Mouse (Mus musculus): ENCODE data around the gene Gm11562. TPM values are rescaled to one million over a fixed set of nuclear protein-coding genes. Genes with fewer than 3 reads are reported as not detected.
"Not testable (repeated sequence)": the region's sequence is repeated elsewhere in the genome, so short reads cannot be mapped to it uniquely, and the experiment has no call there.

The Gm11562 gene
- total and polyA plus RNA-seq, 2 experiments from 2014 or later: not detected

GRCm38 (mm10) chr11:99634653-99635134 is 14.5 kb upstream of the Gm11562 start, which contains the start of gene Krtap4-2:
Gene Krtap4-2, minus strand, starts transcription at chr11:99635084.
- H3K27ac ChIP-seq (ENCODE audit: low read depth): no peak within 1 kb of the TSS
- TF ChIP-seq EP300 (IDR thresholded peaks at IDR 0.05; ENCODE audit: low read depth) (no peak), CTCF (IDR thresholded peaks at IDR 0.05; ENCODE audit: low read depth) (no peak)
- ATAC-seq (ENCODE audit: insufficient read depth, low read depth) (no peak), DNase-seq (ENCODE audit: low spot score) (no peak)
- no peak within 1 kb of the TSS for H3K4me2 ChIP-seq (ENCODE audit: low read depth, low read length)
- 53% methylated on average over 8 of the region's 8 CpGs for WGBS
- H3K4me1 ChIP-seq (ENCODE audit: control insufficient read depth, insufficient read depth): no peaks in the 10 kb centered on the region
- H3K27me3 ChIP-seq (ENCODE audit: control insufficient read depth, insufficient read depth, low read length): no peaks in the 10 kb centered on the region
- no peaks in the 10 kb centered on the region for H3K36me3 ChIP-seq (replicated peaks; ENCODE audit: control insufficient read depth, insufficient read depth, low read length)
- no peak within 1 kb of the TSS for H3K9ac ChIP-seq (replicated peaks; ENCODE audit: low read depth, low read length)
- no peaks in the 10 kb centered on the region for H3K9me3 ChIP-seq (replicated peaks; ENCODE audit: control insufficient read depth, low read length)
- no peak within 1 kb of the TSS for H3K4me3 ChIP-seq (ENCODE audit: low read depth, low read length)

GRCm38 (mm10) chr11:99633293-99633692 is 13.1 kb upstream of the Gm11562 start:
- Histone ChIP-seq H3K27ac (ENCODE audit: low read depth) (no peak overlapping the region), H3K36me3 (replicated peaks; ENCODE audit: control insufficient read depth, insufficient read depth, low read length) (no peaks in the 10 kb centered on the region), H3K9me3 (replicated peaks; ENCODE audit: control insufficient read depth, low read length) (no peaks in the 10 kb centered on the region), H3K27me3 (ENCODE audit: control insufficient read depth, insufficient read depth, low read length) (no peaks in the 10 kb centered on the region), H3K4me1 (ENCODE audit: control insufficient read depth, insufficient read depth) (no peaks in the 10 kb centered on the region), H3K9ac (replicated peaks; ENCODE audit: low read depth, low read length) (no peak overlapping the region), H3K4me2 (ENCODE audit: low read depth, low read length) (no peak overlapping the region), H3K4me3 (ENCODE audit: low read depth, low read length) (no peak overlapping the region)
- DNase-seq (ENCODE audit: low spot score) (no peak), ATAC-seq (ENCODE audit: insufficient read depth, low read depth) (no peak)
- TF ChIP-seq EP300 (IDR thresholded peaks at IDR 0.05; ENCODE audit: low read depth) (no peak), CTCF (IDR thresholded peaks at IDR 0.05; ENCODE audit: low read depth) (no peak)
- 56% methylated on average over 2 of the region's 2 CpGs for WGBS

- no peak overlapping the region for H3K4me3 ChIP-seq (ENCODE audit: low read depth, low read length)
- TF ChIP-seq CTCF (IDR thresholded peaks at IDR 0.05; ENCODE audit: low read depth): no peak
- H3K36me3 ChIP-seq (replicated peaks; ENCODE audit: control insufficient read depth, insufficient read depth, low read length): no peaks in the 10 kb centered on the region
- H3K27ac ChIP-seq (ENCODE audit: low read depth): no peak overlapping the region
- WGBS: 71% methylated on average over 3 of the region's 3 CpGs
- H3K9me3 ChIP-seq (replicated peaks; ENCODE audit: control insufficient read depth, low read length): no peaks in the 10 kb centered on the region
- no peak overlapping the region for H3K4me2 ChIP-seq (ENCODE audit: low read depth, low read length)
- H3K9ac ChIP-seq (replicated peaks; ENCODE audit: low read depth, low read length): no peak overlapping the region
- no peaks in the 10 kb centered on the region for H3K4me1 ChIP-seq (ENCODE audit: control insufficient read depth, insufficient read depth)
- DNase-seq (ENCODE audit: low spot score): no peak
- ATAC-seq (ENCODE audit: insufficient read depth, low read depth): no peak
- no peaks in the 10 kb centered on the region for H3K27me3 ChIP-seq (ENCODE audit: control insufficient read depth, insufficient read depth, low read length)
These were observed 10.7 kb upstream of the Gm11562 start for GRCm38 (mm10) chr11:99630890-99631289.

GRCm38 (mm10) chr11:99628138-99628537 is 7.9 kb upstream of the Gm11562 start, which contains the start of gene Krtap4-1:
Gene Krtap4-1, minus strand, starts transcription at chr11:99628238.
- Histone ChIP-seq H3K36me3 (replicated peaks; ENCODE audit: control insufficient read depth, insufficient read depth, low read length) (no peaks in the 10 kb centered on the region), H3K27ac (ENCODE audit: low read depth) (no peak within 1 kb of the TSS), H3K9me3 (replicated peaks; ENCODE audit: control insufficient read depth, low read length) (no peaks in the 10 kb centered on the region), H3K4me1 (ENCODE audit: control insufficient read depth, insufficient read depth) (no peaks in the 10 kb centered on the region), H3K27me3 (ENCODE audit: control insufficient read depth, insufficient read depth, low read length) (no peaks in the 10 kb centered on the region), H3K4me2 (ENCODE audit: low read depth, low read length) (no peak within 1 kb of the TSS), H3K4me3 (ENCODE audit: low read depth, low read length) (no peak within 1 kb of the TSS), H3K9ac (replicated peaks; ENCODE audit: low read depth, low read length) (no peak within 1 kb of the TSS)
- WGBS: 78% methylated on average over 4 of the region's 4 CpGs
- TF ChIP-seq EP300 (IDR thresholded peaks at IDR 0.05; ENCODE audit: low read depth) (no peak), CTCF (IDR thresholded peaks at IDR 0.05; ENCODE audit: low read depth) (no peak)
- ATAC-seq (ENCODE audit: insufficient read depth, low read depth) (no peak), DNase-seq (ENCODE audit: low spot score) (no peak)

- H3K9me3 ChIP-seq (replicated peaks; ENCODE audit: control insufficient read depth, low read length): no peaks in the 10 kb centered on the region
- H3K27ac ChIP-seq (ENCODE audit: low read depth): no peak within 1 kb of the TSS
- no peak within 1 kb of the TSS for H3K9ac ChIP-seq (replicated peaks; ENCODE audit: low read depth, low read length)
- ATAC-seq (ENCODE audit: insufficient read depth, low read depth) (no peak), DNase-seq (ENCODE audit: low spot score) (no peak)
- no peaks in the 10 kb centered on the region for H3K27me3 ChIP-seq (ENCODE audit: control insufficient read depth, insufficient read depth, low read length)
- H3K36me3 ChIP-seq (replicated peaks; ENCODE audit: control insufficient read depth, insufficient read depth, low read length): no peaks in the 10 kb centered on the region
- WGBS: 45% methylated on average over 3 of the region's 3 CpGs
- TF ChIP-seq EP300 (IDR thresholded peaks at IDR 0.05; ENCODE audit: low read depth): no peak
- no peak for TF ChIP-seq CTCF (IDR thresholded peaks at IDR 0.05; ENCODE audit: low read depth)
- H3K4me1 ChIP-seq (ENCODE audit: control insufficient read depth, insufficient read depth): no peaks in the 10 kb centered on the region
- no peak within 1 kb of the TSS for H3K4me2 ChIP-seq (ENCODE audit: low read depth, low read length)
- H3K4me3 ChIP-seq (ENCODE audit: low read depth, low read length): no peak within 1 kb of the TSS
These were observed 5.4 kb downstream of the Gm11562 start, which contains the start of gene Krtap2-4 for GRCm38 (mm10) chr11:99614796-99615363. Gene Krtap2-4, minus strand, starts transcription at chr11:99614846.

GRCm38 (mm10) chr11:99610089-99610488 is 10.1 kb downstream of the Gm11562 start, which contains the start of gene Gm11937:
Gene Gm11937, minus strand, starts transcription at chr11:99610189.
- H3K4me1 ChIP-seq (ENCODE audit: control insufficient read depth, insufficient read depth); H3K4me3 ChIP-seq (ENCODE audit: low read depth, low read length); H3K4me2 ChIP-seq (ENCODE audit: low read depth, low read length); H3K9ac ChIP-seq (replicated peaks; ENCODE audit: low read depth, low read length); H3K27ac ChIP-seq (ENCODE audit: low read depth); ATAC-seq (ENCODE audit: insufficient read depth, low read depth); DNase-seq (ENCODE audit: low spot score); H3K27me3 ChIP-seq (ENCODE audit: control insufficient read depth, insufficient read depth, low read length); H3K36me3 ChIP-seq (replicated peaks; ENCODE audit: control insufficient read depth, insufficient read depth, low read length); H3K9me3 ChIP-seq (replicated peaks; ENCODE audit: control insufficient read depth, low read length): not testable (repeated sequence)
- WGBS: 51% methylated on average over 1 of the region's 2 CpGs
